Mouse (Mus musculus): Measurements from ENCODE around the gene Rapgef3. TPM values are rescaled to one million over a fixed set of nuclear protein-coding genes. Genes with fewer than 3 reads are reported as not detected.

Rapgef3 gene
- polyA plus RNA-seq, 1 experiment from 2014 or later: 9.6 TPM

DNA sequence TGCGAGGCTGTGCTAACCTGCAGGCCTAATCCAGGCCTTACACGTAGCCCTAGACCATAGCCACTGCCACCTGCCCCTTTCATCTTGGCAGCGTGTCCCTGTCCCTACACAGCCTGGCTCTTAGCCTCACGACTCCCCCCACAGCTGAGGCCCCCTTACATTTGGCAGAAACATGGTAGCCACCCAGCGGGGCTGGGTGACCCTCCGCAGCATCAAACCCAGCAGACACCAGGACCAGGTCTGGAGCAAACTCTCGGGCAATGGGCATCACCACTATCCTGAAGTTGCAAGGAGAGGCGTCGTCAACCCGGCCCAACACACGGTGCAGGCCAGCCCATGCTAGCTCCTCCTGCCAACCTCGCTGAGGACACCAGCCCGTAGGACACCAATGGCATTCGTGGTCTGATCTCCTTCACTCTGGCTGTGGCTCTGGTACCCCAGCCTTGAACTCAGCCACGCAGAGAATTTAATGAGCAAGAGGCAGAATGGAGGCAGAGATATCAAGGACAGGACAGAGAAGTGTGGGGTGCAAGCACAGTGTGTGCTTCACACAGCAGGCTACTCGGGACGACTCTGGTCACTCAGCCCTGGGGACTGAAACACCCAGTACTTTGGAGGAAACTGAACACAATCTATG, 29.0 kb upstream of the Rapgef3 start:
- Histone ChIP-seq H3K27me3 (ENCODE audit: control insufficient read depth, insufficient read depth, low read length) (no peaks in the 10 kb centered on the region), H3K4me2 (replicated peaks) (no peak overlapping the region), H3K36me3 (replicated peaks; ENCODE audit: control insufficient read depth, insufficient read depth) (peaks cover 86% of the 10 kb centered on the region), H3K27ac (no peak overlapping the region), H3K4me3 (replicated peaks; ENCODE audit: low read length) (no peak overlapping the region), H3K9me3 (ENCODE audit: control insufficient read depth, low read length) (no peaks in the 10 kb centered on the region), H3K9ac (no peak overlapping the region), H3K4me1 (replicated peaks; ENCODE audit: control insufficient read depth, insufficient read depth, low read length) (peaks cover 17% of the 10 kb centered on the region)
- no peak for DNase-seq (ENCODE audit: low spot score)
- no peak for ATAC-seq (ENCODE audit: low FRiP score)
- WGBS: 95% methylated on average over 17 of the region's 17 CpGs

DNA sequence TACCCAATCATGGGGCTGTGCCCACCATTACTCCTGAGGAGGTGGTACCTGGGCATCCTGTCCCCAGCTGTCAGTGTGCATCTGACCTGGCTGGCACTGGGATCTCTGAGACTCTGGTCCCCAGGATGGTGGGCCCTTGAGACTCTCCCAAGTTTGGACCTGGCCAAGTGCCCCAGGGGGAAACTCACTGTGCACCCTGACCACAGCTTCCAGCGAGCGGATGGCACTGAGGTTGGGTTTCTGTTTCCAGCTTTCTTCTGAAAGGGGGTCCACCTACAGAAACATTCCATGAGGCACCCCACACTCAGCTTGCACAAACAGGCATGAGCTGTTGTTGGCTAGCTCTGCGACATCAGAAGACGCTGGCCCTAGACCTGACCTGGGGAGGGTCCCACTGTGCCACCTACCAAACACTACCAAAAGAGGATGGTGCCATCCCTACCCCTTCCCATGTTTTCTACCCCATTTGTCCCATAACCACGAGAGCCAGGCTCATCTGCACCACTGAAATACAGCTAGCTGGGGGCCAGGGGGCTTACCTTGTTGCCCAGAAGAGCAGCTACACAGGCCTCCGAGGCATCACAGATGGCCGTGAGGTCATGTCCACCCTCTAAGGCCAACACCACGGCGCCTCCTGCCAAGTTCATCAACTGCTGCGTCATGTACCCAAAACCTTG, 27.9 kb upstream of the Rapgef3 start:
- peaks cover 16% of the 10 kb centered on the region for H3K4me1 ChIP-seq (replicated peaks; ENCODE audit: control insufficient read depth, insufficient read depth, low read length)
- no peak overlapping the region for H3K9ac ChIP-seq
- H3K27ac ChIP-seq: no peak overlapping the region
- 97% methylated on average over 10 of the region's 10 CpGs for WGBS
- peaks cover 84% of the 10 kb centered on the region for H3K36me3 ChIP-seq (replicated peaks; ENCODE audit: control insufficient read depth, insufficient read depth)
- no peaks in the 10 kb centered on the region for H3K27me3 ChIP-seq (ENCODE audit: control insufficient read depth, insufficient read depth, low read length)
- ATAC-seq (ENCODE audit: low FRiP score): no peak
- DNase-seq (ENCODE audit: low spot score): no peak
- no peak overlapping the region for H3K4me3 ChIP-seq (replicated peaks; ENCODE audit: low read length)
- H3K9me3 ChIP-seq (ENCODE audit: control insufficient read depth, low read length): no peaks in the 10 kb centered on the region
- no peak overlapping the region for H3K4me2 ChIP-seq (replicated peaks)

DNA sequence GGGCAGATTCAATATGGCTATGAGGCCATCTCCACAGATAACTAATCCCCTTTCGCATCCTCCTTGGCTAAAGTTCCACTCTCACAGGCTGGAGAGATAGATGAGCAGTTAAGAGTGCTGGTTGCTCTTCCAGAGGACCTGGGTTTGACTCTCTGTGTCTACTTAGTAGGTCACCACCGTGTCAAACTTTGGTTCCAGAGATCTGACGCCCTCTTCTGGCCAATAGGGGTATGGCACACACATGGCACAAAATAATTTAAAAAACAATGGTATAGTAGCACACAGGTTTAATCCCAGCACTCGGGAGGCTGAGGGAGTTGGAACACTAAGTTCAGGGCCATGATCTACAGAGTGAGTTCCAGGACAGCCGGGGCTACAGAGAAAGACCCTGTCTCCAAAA, 26.5 kb upstream of the Rapgef3 start:
- Histone ChIP-seq H3K4me2 (replicated peaks) (no peak overlapping the region), H3K27me3 (ENCODE audit: control insufficient read depth, insufficient read depth, low read length) (no peaks in the 10 kb centered on the region), H3K9me3 (ENCODE audit: control insufficient read depth, low read length) (no peaks in the 10 kb centered on the region), H3K4me3 (replicated peaks; ENCODE audit: low read length) (no peak overlapping the region), H3K9ac (no peak overlapping the region), H3K27ac (no peak overlapping the region), H3K36me3 (replicated peaks; ENCODE audit: control insufficient read depth, insufficient read depth) (peaks cover 74% of the 10 kb centered on the region), H3K4me1 (replicated peaks; ENCODE audit: control insufficient read depth, insufficient read depth, low read length) (peaks cover 16% of the 10 kb centered on the region)
- DNase-seq (ENCODE audit: low spot score) (no peak), ATAC-seq (ENCODE audit: low FRiP score) (no peak)
- 70% methylated on average over 5 of the region's 5 CpGs for WGBS

DNA sequence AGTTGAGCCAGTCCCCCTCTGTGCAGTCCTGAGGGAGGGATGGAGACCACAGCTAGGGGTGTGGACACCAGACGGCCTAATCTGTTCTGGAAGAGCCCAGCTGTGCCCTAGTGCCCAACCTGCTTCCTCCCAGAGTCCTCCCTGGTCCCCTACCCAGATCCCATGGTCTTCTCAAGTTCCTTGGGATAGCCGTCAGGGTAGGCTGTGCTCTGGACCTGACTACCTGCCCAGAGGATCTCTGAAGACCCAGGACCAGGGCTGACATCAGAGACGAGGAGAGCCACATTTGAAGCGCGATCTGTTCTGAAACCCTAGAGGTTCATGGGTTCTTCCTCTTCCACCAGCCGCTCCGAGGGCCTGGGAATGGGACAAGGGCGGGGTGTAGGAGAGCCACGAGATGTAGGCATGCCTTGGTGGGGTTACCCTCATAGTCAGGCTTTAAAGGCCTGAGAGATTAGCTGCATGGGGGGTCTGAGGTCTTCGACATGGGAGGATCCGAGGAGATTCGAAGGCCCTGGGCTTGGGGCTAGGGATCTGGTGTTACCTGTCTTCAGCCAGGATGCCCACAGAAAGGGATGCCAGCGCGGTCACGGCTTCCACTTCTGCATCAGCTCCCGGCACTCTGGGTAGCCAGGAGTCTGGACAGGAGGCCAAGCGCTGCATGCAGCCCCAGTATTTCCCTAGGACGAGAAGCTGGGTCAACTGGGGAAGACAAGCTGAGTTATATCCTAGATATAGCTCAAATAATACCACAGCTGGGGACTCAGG, 25.8 kb upstream of the Rapgef3 start:
- no peaks in the 10 kb centered on the region for H3K9me3 ChIP-seq (ENCODE audit: control insufficient read depth, low read length)
- ATAC-seq (ENCODE audit: low FRiP score): no peak
- H3K4me3 ChIP-seq (replicated peaks; ENCODE audit: low read length): no peak overlapping the region
- WGBS: 95% methylated on average over 18 of the region's 18 CpGs
- no peak overlapping the region for H3K27ac ChIP-seq
- peaks cover 11% of the 10 kb centered on the region for H3K4me1 ChIP-seq (replicated peaks; ENCODE audit: control insufficient read depth, insufficient read depth, low read length)
- H3K9ac ChIP-seq: no peak overlapping the region
- no peak for DNase-seq (ENCODE audit: low spot score)
- H3K4me2 ChIP-seq (replicated peaks): no peak overlapping the region
- H3K27me3 ChIP-seq (ENCODE audit: control insufficient read depth, insufficient read depth, low read length): no peaks in the 10 kb centered on the region
- H3K36me3 ChIP-seq (replicated peaks; ENCODE audit: control insufficient read depth, insufficient read depth): peaks cover 69% of the 10 kb centered on the region

DNA sequence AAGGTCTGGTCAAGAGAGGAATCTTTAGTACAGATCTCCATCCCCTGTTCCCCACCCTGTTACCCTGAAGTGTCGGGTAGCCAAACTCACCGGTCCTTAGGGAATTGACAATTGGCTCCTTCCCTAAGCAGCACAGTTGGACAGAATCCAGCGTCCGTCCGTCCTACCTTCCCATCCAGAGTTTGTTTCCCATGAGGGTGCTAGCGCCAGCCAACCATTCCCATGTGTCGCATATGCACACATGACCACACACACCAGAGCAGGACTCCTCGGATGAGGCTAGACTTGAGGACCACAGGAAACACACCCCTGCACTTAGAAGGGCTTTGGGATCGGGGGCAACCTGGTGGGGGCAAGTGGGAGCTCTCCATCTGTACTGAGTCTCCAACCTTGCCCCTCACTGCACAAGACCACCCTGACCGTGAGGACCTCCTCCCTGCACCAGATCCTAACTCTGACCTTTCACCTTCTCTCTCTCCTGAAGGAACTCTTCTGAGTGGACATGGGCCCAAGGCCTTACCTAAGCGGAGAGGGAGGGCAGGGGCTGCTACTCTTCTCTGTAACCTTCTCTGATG, 23.4 kb upstream of the Rapgef3 start:
- no peak overlapping the region for H3K4me3 ChIP-seq (replicated peaks; ENCODE audit: low read length)
- DNase-seq (ENCODE audit: low spot score) (no peak), ATAC-seq (ENCODE audit: low FRiP score) (no peak)
- H3K9me3 ChIP-seq (ENCODE audit: control insufficient read depth, low read length): no peaks in the 10 kb centered on the region
- peaks cover 53% of the 10 kb centered on the region for H3K36me3 ChIP-seq (replicated peaks; ENCODE audit: control insufficient read depth, insufficient read depth)
- 88% methylated on average over 11 of the region's 11 CpGs for WGBS
- no peak overlapping the region for H3K4me2 ChIP-seq (replicated peaks)
- H3K9ac ChIP-seq: no peak overlapping the region
- no peaks in the 10 kb centered on the region for H3K27me3 ChIP-seq (ENCODE audit: control insufficient read depth, insufficient read depth, low read length)
- H3K27ac ChIP-seq: no peak overlapping the region
- H3K4me1 ChIP-seq (replicated peaks; ENCODE audit: control insufficient read depth, insufficient read depth, low read length): 0 out of 2 replicates have a peak, but pooled peaks cover 13% of the 10 kb centered on the region

DNA sequence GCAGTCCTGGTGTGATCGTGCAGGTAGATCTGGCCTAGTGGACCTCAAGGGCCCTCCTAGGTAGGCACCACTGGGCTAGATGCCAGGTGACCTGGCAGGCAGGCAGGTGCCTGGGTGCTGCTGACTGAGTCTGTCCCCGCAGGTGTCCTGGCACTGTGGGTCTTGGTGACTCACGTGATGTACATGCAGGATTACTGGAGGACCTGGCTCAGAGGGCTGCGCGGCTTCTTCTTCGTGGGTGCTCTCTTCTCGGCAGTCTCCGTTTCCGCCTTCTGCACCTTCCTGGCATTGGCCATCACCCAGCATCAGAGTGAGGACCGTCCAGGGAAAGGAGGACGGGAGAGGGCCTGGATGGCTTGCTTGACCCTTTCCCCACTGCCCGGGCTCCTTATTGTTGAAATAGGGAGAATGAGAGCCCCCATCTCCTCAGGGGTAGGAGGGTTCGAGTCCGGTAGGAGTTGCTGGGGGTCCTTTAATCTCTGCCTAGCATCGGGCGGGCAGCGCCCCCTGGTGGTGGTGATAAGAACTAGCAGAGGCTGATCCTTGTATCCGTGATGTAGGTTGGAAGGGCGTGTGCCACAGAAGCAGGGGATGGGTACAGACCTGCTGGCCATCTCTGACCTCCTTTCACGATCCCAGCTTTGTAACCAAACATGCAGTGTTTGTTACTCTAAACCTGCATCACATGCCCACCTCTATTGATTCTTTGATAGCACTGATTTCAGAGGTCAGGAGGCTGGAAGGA, 22.2 kb upstream of the Rapgef3 start:
- peaks cover 40% of the 10 kb centered on the region for H3K36me3 ChIP-seq (replicated peaks; ENCODE audit: control insufficient read depth, insufficient read depth)
- whole genome bisulfite sequencing: 60% methylated on average over 20 of the region's 20 CpGs
- H3K27me3 ChIP-seq (ENCODE audit: control insufficient read depth, insufficient read depth, low read length): no peaks in the 10 kb centered on the region
- H3K4me3 ChIP-seq (replicated peaks; ENCODE audit: low read length): no peak overlapping the region
- H3K27ac ChIP-seq: no peak overlapping the region
- no peak for ATAC-seq (ENCODE audit: low FRiP score)
- DNase-seq (ENCODE audit: low spot score): peak; percentile 60
- no peaks in the 10 kb centered on the region for H3K9me3 ChIP-seq (ENCODE audit: control insufficient read depth, low read length)
- no peak overlapping the region for H3K4me2 ChIP-seq (replicated peaks)
- H3K9ac ChIP-seq: no peak overlapping the region
- H3K4me1 ChIP-seq (replicated peaks; ENCODE audit: control insufficient read depth, insufficient read depth, low read length): 0 out of 2 replicates have a peak, but pooled peaks cover 20% of the 10 kb centered on the region

DNA sequence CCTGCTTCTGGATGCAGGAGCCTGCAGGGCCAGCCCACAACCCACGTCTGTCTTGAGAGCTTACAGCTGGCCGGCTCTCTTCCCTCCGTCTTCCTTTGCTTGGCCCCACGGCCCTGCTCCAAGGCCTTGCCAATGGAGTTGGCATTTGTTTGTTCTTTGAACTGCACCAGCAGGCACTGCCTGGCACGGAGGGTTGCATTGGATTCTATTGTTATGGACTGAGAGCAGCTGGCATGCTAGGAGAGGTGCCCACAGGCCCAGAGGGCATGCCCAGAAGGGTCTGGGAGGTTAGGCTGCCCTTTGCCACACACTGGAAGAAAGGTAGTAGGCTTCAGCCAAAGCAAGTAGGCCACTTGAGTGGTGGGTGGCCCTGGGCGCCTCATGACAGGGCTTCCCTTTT, 21.0 kb upstream of the Rapgef3 start:
- Histone ChIP-seq H3K27ac (peak overlapping the region; percentile 63; the same call in 1 of the 2 replicates), H3K4me2 (replicated peaks) (no peak overlapping the region), H3K27me3 (ENCODE audit: control insufficient read depth, insufficient read depth, low read length) (no peaks in the 10 kb centered on the region), H3K9me3 (ENCODE audit: control insufficient read depth, low read length) (no peaks in the 10 kb centered on the region), H3K4me1 (replicated peaks; ENCODE audit: control insufficient read depth, insufficient read depth, low read length) (0 out of 2 replicates have a peak, but pooled peaks cover 20% of the 10 kb centered on the region), H3K9ac (no peak overlapping the region), H3K36me3 (replicated peaks; ENCODE audit: control insufficient read depth, insufficient read depth) (peaks cover 29% of the 10 kb centered on the region), H3K4me3 (replicated peaks; ENCODE audit: low read length) (no peak overlapping the region)
- no peak for ATAC-seq (ENCODE audit: low FRiP score)
- WGBS: 52% methylated on average over 6 of the region's 6 CpGs
- DNase-seq (ENCODE audit: low spot score): peak; percentile 47

DNA sequence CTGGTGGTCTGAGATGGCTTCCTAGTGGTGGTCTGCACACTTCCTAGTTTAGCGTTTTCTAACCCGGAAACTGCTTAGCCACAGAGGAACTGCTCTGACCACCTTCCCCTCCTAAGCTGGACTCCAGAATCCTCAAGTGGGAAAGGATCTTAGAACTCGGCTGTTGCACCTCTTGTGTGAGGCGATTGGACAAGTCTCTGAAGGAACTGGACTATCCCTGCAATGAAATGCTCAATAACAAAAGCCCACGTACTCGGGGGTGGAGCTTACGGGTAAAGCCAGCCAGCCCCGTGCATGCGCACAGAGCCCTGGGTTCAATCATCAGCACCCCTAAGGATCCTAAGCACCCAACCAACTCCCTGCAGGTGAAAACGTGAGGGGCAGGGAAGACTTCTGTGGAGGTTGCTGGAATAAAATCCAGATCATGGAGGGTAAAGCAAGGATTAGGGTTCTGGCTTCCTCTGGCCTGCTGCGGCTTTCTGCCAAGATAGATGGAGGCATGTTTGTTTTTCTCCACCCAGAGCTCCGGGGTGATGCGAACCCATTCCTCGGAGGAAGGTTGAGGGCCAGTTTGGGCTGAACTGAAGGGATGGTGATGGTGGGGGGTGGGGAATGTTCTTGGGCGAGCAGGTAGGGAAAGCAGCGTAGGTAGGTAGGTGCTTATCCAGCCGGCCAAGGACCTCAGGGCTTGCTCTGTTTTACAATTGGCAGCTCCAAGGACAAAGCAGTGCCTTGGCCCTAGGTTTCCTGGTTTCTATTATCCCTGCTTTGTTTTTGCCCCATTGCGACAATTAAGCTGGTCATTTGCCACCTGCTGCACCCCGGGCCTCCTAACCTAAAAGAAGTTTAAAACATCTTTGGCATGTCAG, 20.3 kb upstream of the Rapgef3 start:
- DNase-seq (ENCODE audit: low spot score) (no peak), ATAC-seq (ENCODE audit: low FRiP score) (no peak)
- H3K9ac ChIP-seq: no peak overlapping the region
- no peak overlapping the region for H3K4me2 ChIP-seq (replicated peaks)
- no peaks in the 10 kb centered on the region for H3K27me3 ChIP-seq (ENCODE audit: control insufficient read depth, insufficient read depth, low read length)
- 73% methylated on average over 19 of the region's 19 CpGs for WGBS
- H3K4me3 ChIP-seq (replicated peaks; ENCODE audit: low read length): no peak overlapping the region
- peaks cover 21% of the 10 kb centered on the region for H3K36me3 ChIP-seq (replicated peaks; ENCODE audit: control insufficient read depth, insufficient read depth)
- peak overlapping the region; percentile 63; the same call in 1 of the 2 replicates for H3K27ac ChIP-seq
- no peaks in the 10 kb centered on the region for H3K9me3 ChIP-seq (ENCODE audit: control insufficient read depth, low read length)
- H3K4me1 ChIP-seq (replicated peaks; ENCODE audit: control insufficient read depth, insufficient read depth, low read length): 0 out of 2 replicates have a peak, but pooled peaks cover 20% of the 10 kb centered on the region

Measured in hindbrain, embryonic 14.5 days (tissue).